Mouse (Mus musculus) embryonic facial prominence, embryonic 13.5 days (tissue): ENCODE results near the gene Sec14l4. TPM values are rescaled to one million over a fixed set of nuclear protein-coding genes. Genes with fewer than 3 reads are reported as not detected.
A peak's percentile ranks its signal among the peaks of the same experiment; 100 is the strongest.

Source experiments
- ATAC-seq: fragments of 200-750 bp; cut with Nextera tagmentation; 2 replicates; pipeline ENCODE4 v1.8.0; 2017; ENCODE audit warnings: low read depth; ENCODE audit not compliant: insufficient number of reproducible peaks, insufficient read depth, low FRiP score, low TSS enrichment
- H3K27ac ChIP-seq: fragments of 300-500 bp; sonication (generic); 2 replicates; pipeline ENCODE4 v1.5.1; 2015; ENCODE audit warnings: moderate library complexity, mild to moderate bottlenecking, inconsistent platforms
- H3K27me3 ChIP-seq: fragments of 300-500 bp; sonication (generic); 2 replicates; pipeline ENCODE4 v1.6.1; 2015; ENCODE audit warnings: mild to moderate bottlenecking, inconsistent platforms
- H3K36me3 ChIP-seq: fragments of 300-500 bp; sonication (generic); 2 replicates; pipeline ENCODE4 v1.6.1; 2015; ENCODE audit warnings: mild to moderate bottlenecking, inconsistent platforms
- H3K4me1 ChIP-seq: fragments of 300-500 bp; sonication (generic); 2 replicates; pipeline ENCODE4 v1.6.1; 2015; ENCODE audit warnings: inconsistent platforms
- H3K4me2 ChIP-seq: fragments of 300-500 bp; sonication (generic); 2 replicates; pipeline ENCODE4 v1.6.1; 2015; ENCODE audit warnings: moderate library complexity, mild to moderate bottlenecking, inconsistent platforms
- H3K4me3 ChIP-seq: fragments of 300-500 bp; sonication (generic); 2 replicates; pipeline ENCODE4 v1.5.1; 2015; ENCODE audit warnings: mild to moderate bottlenecking, inconsistent platforms
- H3K9ac ChIP-seq: fragments of 300-500 bp; sonication (generic); 2 replicates; pipeline ENCODE4 v1.6.1; 2015; ENCODE audit warnings: mild to moderate bottlenecking, inconsistent platforms
- H3K9me3 ChIP-seq: fragments of 300-500 bp; sonication (generic); 2 replicates; pipeline ENCODE4 v1.6.1; 2016; ENCODE audit warnings: inconsistent platforms
- WGBS: fragments of 180-500 bp; shearing (Covaris S2); methylation state at CpG from one replicate; pipeline ENCODE4 v1.1.7; 2015; ENCODE audit warnings: mixed read lengths; 5-methylcytosine and 5-hydroxymethylcytosine counted together
- polyA plus RNA-seq: library from polyadenylated mRNA; unstranded; fragments of >200 nt; fragmentation: Nextera tagmentation; extraction: Ambion mirVana; gene quantifications from 2 replicates; pipeline ENCODE4 v1.2.1, GENCODE M21; 2015

Gene Sec14l4
- 0.52 and 0.85 TPM in 2 replicates for polyA plus RNA-seq

- 34% methylated on average over 16 of the region's 16 CpGs for WGBS
- Histone ChIP-seq H3K36me3 (no peaks in the 10 kb centered on the region), H3K9ac (no peak within 1 kb of the TSS), H3K4me2 (no peak within 1 kb of the TSS), H3K27ac (no peak within 1 kb of the TSS), H3K27me3 (peaks cover 16% of the 10 kb centered on the region), H3K9me3 (no peaks in the 10 kb centered on the region), H3K4me3 (no peak within 1 kb of the TSS), H3K4me1 (0 out of 2 replicates have a peak, but pooled peaks cover 3% of the 10 kb centered on the region)
- no peak for ATAC-seq
These were observed at the start of gene Sec14l4 for GRCm38 (mm10) chr11:4031126-4031941. Gene Sec14l4, plus strand, starts transcription at chr11:4031462.

DNA sequence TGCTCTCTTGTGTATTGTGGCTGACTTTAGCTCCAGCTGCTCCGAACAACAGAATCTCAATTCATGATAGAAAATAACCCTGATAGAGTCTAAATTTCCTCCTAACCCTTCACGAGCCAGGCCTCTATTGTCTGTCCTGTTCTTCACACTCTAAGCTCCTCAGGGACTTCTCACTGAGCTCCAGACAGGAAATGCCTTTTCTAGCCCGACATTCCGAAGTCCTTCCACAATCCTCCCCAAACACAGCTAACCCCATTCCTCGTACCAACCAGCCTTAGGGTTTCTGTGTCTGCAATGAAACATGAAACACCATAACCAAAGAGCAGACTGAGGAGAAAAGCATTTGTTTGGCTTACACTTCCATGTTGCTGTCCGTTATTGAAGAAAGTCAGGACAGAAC is 49.7 kb upstream of the Sec14l4 start:
- peaks cover 12% of the 10 kb centered on the region for H3K27me3 ChIP-seq
- 0 out of 2 replicates have a peak overlapping the region, but pooled peaks have one; percentile 36 for H3K27ac ChIP-seq
- no peak overlapping the region for H3K4me3 ChIP-seq

DNA sequence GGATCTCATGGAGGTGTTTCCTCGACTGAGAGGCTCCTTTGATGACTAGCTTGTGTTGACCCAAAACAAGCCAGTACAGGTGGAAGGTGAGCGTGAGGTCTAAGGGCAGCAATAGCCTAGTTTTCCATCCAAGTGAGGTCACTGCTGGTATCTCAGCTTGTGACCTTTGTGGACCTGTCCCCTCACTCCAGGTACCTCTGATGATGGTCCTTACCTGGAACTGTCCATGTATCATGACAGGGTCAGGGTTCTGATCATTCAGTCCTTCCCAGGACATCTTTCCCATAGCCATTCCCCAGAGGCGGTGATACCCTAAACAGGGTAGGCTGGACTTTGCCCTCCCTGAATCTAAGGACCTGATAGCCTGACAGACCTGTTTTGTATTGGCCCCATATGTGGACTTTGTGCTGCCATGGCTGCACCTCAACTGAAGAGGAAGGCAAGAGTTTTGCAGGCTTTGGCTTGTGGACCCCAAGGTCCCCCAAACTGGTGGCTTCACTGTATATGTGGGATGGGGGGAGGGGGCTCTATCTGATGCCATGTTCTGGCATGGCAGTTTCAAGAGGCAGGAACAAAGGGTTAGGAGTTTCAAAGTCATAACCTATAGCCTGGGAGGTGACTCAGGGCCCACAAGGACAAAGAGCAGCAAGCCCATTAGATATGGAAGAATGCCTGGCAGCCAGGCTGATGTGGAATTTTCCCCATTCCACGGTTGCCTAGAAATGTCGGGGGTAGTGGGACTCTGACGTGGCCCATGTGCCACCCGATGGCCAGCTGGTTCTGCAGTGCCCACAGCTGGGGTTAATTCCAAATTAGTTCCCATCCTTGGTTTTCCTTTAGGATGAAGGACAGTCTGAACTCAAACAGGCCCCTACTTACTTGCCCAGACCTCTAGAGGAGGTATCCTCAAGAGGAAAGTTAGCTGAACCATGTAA is 48.7 kb upstream of the Sec14l4 start:
- peaks cover 12% of the 10 kb centered on the region for H3K27me3 ChIP-seq
- 65% methylated on average over 7 of the region's 7 CpGs for WGBS
- H3K36me3 ChIP-seq: peaks cover 38% of the 10 kb centered on the region
- no peaks in the 10 kb centered on the region for H3K9me3 ChIP-seq
- no peak for ATAC-seq
- H3K4me1 ChIP-seq: peaks cover 14% of the 10 kb centered on the region
- H3K9ac ChIP-seq: no peak overlapping the region
- H3K27ac ChIP-seq: peak overlapping the region; percentile 36; the same call in 1 of the 2 replicates
- no peak overlapping the region for H3K4me3 ChIP-seq
- H3K4me2 ChIP-seq: peak overlapping the region; percentile 71; the same call in 1 of the 2 replicates

More for the DNA sequence above, 49.7 kb upstream of the Sec14l4 start:
- Histone ChIP-seq H3K9me3 (no peaks in the 10 kb centered on the region), H3K4me1 (peaks cover 14% of the 10 kb centered on the region), H3K9ac (no peak overlapping the region), H3K36me3 (peaks cover 48% of the 10 kb centered on the region), H3K4me2 (no peak overlapping the region)
- no peak for ATAC-seq
- 37% methylated on average over 6 of the region's 6 CpGs for WGBS

DNA sequence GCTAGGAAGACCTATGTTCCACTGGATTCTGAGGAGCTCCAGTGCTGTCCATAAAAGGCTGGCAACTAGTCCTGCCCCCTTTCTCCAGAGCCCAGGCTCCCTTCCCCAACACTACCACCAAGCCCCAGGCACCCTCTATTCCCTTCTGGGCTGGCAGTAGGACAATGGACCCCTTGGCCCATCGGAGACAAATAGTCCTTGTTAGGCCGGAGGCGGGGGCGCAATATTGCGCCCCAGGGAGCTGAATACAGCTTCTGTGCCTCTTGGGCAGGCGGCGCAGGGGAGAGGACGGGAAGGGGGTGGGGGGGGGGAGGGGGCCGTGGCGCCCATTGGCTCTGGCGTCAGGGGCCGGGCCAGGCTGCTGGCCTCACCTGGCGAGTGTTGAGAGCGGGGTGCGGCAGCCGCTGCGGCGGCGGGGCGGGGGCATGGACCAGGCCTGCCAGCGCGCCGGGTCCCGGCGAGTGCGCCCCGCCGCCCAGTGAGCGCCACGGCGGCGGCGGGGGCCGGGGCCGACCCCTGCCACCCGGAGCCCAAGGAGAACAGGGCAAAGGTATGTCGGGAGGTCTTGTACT is 47.9 kb upstream of the Sec14l4 start, which contains the start of gene Gal3st1:
Gene Gal3st1 (plus strand): TSS at position 346 of the 572 bp plus-strand sequence.
- H3K27ac ChIP-seq: no peak within 1 kb of the TSS; the same call in 1 of the 2 replicates
- no peaks in the 10 kb centered on the region for H3K9me3 ChIP-seq
- peaks cover 12% of the 10 kb centered on the region for H3K27me3 ChIP-seq
- peaks cover 14% of the 10 kb centered on the region for H3K4me1 ChIP-seq
- H3K4me3 ChIP-seq: peak within 1 kb of the TSS; percentile 45
- ATAC-seq: no peak
- under 1% methylated on average over 32 of the region's 37 CpGs for WGBS
- H3K36me3 ChIP-seq: peaks cover 29% of the 10 kb centered on the region
- H3K4me2 ChIP-seq: peak within 1 kb of the TSS; percentile 71
- peak within 1 kb of the TSS; percentile 67 for H3K9ac ChIP-seq

DNA sequence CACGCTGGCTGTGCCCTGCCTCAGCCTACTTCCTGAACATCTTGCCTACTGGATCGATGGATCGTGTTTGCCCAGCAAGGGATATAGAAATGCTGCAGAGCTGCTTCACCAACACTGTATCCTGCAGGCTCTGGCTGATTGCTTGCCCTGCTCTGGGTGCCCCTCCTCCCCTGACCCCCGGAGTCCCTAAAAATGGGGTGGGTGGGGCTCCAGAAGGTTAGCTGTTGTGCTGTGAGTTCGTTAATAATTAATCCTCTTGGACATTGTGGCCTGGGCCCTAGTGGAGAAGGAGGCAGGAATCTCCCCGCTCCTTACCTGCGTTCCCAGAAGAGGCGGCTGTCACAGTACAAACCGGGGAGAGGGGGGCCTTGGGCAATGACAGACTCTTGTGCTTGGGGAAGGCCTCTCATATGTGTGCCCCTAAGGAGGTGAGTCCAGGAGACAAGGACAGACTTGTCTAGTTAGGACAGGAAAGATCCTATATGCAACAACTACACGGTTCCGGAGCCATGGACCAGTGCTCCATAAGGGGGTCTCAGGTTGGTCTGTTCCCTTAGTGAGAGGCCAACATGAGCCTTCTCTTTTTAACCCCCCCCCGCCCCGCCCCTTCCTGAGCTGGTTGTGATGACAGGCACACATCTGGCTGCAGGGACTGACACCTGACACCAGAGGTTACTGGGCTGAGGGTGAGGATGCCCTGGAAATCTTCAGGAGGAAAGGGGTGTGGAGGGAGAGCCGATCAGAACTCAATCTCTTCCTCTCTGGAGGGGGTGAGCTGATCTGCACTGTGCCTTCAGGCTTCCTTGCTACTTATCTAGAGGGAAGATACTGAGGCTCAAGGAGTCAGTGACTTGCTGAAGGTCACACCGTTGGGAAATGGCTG is 47.2 kb upstream of the Sec14l4 start:
- Histone ChIP-seq H3K36me3 (peaks cover 22% of the 10 kb centered on the region), H3K4me1 (peaks cover 14% of the 10 kb centered on the region), H3K27me3 (peaks cover 12% of the 10 kb centered on the region), H3K4me2 (peak overlapping the region; percentile 71), H3K27ac (no peak overlapping the region), H3K9ac (peak overlapping the region; percentile 67), H3K9me3 (no peaks in the 10 kb centered on the region), H3K4me3 (peak overlapping the region; percentile 45)
- 0 out of 2 replicates have a peak, but pooled peaks have one; percentile 62 for ATAC-seq
- 7% methylated on average over 15 of the region's 15 CpGs for WGBS

- Histone ChIP-seq H3K9ac (no peak overlapping the region), H3K27me3 (peaks cover 7% of the 10 kb centered on the region), H3K4me2 (no peak overlapping the region), H3K4me1 (no peaks in the 10 kb centered on the region), H3K4me3 (no peak overlapping the region), H3K36me3 (no peaks in the 10 kb centered on the region), H3K9me3 (no peaks in the 10 kb centered on the region), H3K27ac (no peak overlapping the region)
- WGBS: 53% methylated on average over 3 of the region's 3 CpGs
- no peak for ATAC-seq
These were observed 41.5 kb upstream of the Sec14l4 start for GRCm38 (mm10) chr11:3989748-3990147.

GRCm38 (mm10) chr11:3993132-3993531 is 38.1 kb upstream of the Sec14l4 start:
- WGBS: 69% methylated on average over 6 of the region's 6 CpGs

GRCm38 (mm10) chr11:3993914-3994313 is 37.3 kb upstream of the Sec14l4 start:
- H3K4me3 ChIP-seq: no peak overlapping the region
- no peak overlapping the region for H3K4me2 ChIP-seq
- H3K36me3 ChIP-seq: no peaks in the 10 kb centered on the region
- H3K9ac ChIP-seq: no peak overlapping the region
- no peaks in the 10 kb centered on the region for H3K9me3 ChIP-seq
- H3K4me1 ChIP-seq: peaks cover 10% of the 10 kb centered on the region
- no peak for ATAC-seq
- WGBS: 74% methylated on average over 6 of the region's 6 CpGs
- no peak overlapping the region for H3K27ac ChIP-seq
- peaks cover 38% of the 10 kb centered on the region for H3K27me3 ChIP-seq

More at GRCm38 (mm10) chr11:3993132-3993531, 38.1 kb upstream of the Sec14l4 start:
- no peak for ATAC-seq
- no peaks in the 10 kb centered on the region for H3K36me3 ChIP-seq
- H3K4me2 ChIP-seq: no peak overlapping the region
- H3K4me3 ChIP-seq: no peak overlapping the region
- H3K27ac ChIP-seq: no peak overlapping the region
- H3K4me1 ChIP-seq: peaks cover 4% of the 10 kb centered on the region
- H3K27me3 ChIP-seq: peaks cover 30% of the 10 kb centered on the region
- H3K9me3 ChIP-seq: no peaks in the 10 kb centered on the region
- no peak overlapping the region for H3K9ac ChIP-seq

DNA sequence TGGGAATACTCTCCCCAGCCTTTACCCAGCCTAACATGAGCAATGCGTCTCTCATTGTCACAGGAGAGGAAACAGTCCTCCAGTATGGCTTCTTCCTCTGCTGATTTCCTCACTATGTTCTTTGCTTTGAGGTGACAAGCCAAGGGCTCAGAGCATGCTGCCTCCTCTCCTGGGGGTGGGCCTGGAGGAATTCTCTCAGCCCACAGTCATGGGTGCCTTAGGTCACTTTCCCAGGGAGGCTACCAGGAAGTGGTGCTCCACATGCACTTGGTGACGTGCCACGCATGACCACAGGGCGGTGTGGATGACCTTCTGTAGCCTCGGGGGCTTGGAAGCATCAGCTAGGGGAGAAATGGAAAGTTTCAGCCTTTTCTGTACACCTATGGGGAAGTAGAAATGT is 35.8 kb upstream of the Sec14l4 start:
- Histone ChIP-seq H3K4me1 (peaks cover 10% of the 10 kb centered on the region), H3K27me3 (peaks cover 54% of the 10 kb centered on the region), H3K27ac (no peak overlapping the region), H3K36me3 (no peaks in the 10 kb centered on the region), H3K4me3 (no peak overlapping the region), H3K9ac (no peak overlapping the region), H3K9me3 (no peaks in the 10 kb centered on the region), H3K4me2 (no peak overlapping the region)
- WGBS: 77% methylated on average over 5 of the region's 5 CpGs
- ATAC-seq: no peak

- no peaks in the 10 kb centered on the region for H3K36me3 ChIP-seq
- WGBS: 87% methylated on average over 3 of the region's 3 CpGs
- H3K27ac ChIP-seq: no peak overlapping the region
- H3K9ac ChIP-seq: no peak overlapping the region
- ATAC-seq: no peak
- no peak overlapping the region for H3K4me2 ChIP-seq
- H3K9me3 ChIP-seq: no peaks in the 10 kb centered on the region
- H3K27me3 ChIP-seq: peaks cover 58% of the 10 kb centered on the region
- peaks cover 10% of the 10 kb centered on the region for H3K4me1 ChIP-seq
- H3K4me3 ChIP-seq: no peak overlapping the region
These were observed 34.4 kb upstream of the Sec14l4 start for GRCm38 (mm10) chr11:3996840-3997239.
